Mouse (Mus musculus): ENCODE measurements at regions not wholly inside any gene's neighbourhood (a gene's known extent, or its start where the extent isn't known, plus 50 kb on each side); places are given as distances from the start of the nearest gene placed in this dataset.
"Not testable (repeated sequence)": the region's sequence is repeated elsewhere in the genome, so short reads cannot be mapped to it uniquely, and the experiment has no call there.

GRCm38 (mm10) chr8:98684531-98684930 lies 731.7 kb downstream of the Cdh8 start:
- Histone ChIP-seq H3K27ac (replicated peaks; ENCODE audit: low read depth, low read length) (no peak overlapping the region), H3K27me3 (ENCODE audit: control insufficient read depth, insufficient read depth, low read length) (no peaks in the 10 kb centered on the region), H3K4me3 (replicated peaks; ENCODE audit: low read length) (no peak overlapping the region), H3K4me2 (replicated peaks; ENCODE audit: low read depth, low read length, severe bottlenecking) (no peak overlapping the region), H3K9ac (ENCODE audit: low read depth, low read length, severe bottlenecking) (no peak overlapping the region), H3K4me1 (ENCODE audit: control insufficient read depth, insufficient read depth, low read length) (no peaks in the 10 kb centered on the region), H3K36me3 (ENCODE audit: control insufficient read depth, insufficient read depth, low read length) (no peaks in the 10 kb centered on the region), H3K9me3 (ENCODE audit: control insufficient read depth, low read length) (no peaks in the 10 kb centered on the region)
- ATAC-seq (ENCODE audit: low FRiP score, low read depth) (no peak), DNase-seq (ENCODE audit: low spot score) (no peak)
- WGBS = 86% methylated on average over 6 of the region's 6 CpGs
- no peak for TF ChIP-seq POLR2A (IDR thresholded peaks at IDR 0.05; ENCODE audit: borderline replicate concordance, extremely low read depth, insufficient read depth, insufficient read length)

GRCm38 (mm10) chr8:98680065-98680464 lies 736.2 kb downstream of the Cdh8 start:
- DNase-seq (ENCODE audit: low spot score) (no peak), ATAC-seq (ENCODE audit: low FRiP score, low read depth) (no peak)
- no peak overlapping the region for H3K9ac ChIP-seq (ENCODE audit: low read depth, low read length, severe bottlenecking)
- no peak overlapping the region for H3K4me2 ChIP-seq (replicated peaks; ENCODE audit: low read depth, low read length, severe bottlenecking)
- H3K27me3 ChIP-seq (ENCODE audit: control insufficient read depth, insufficient read depth, low read length) = no peaks in the 10 kb centered on the region
- no peaks in the 10 kb centered on the region for H3K9me3 ChIP-seq (ENCODE audit: control insufficient read depth, low read length)
- H3K27ac ChIP-seq (replicated peaks; ENCODE audit: low read depth, low read length) = no peak overlapping the region
- no peaks in the 10 kb centered on the region for H3K36me3 ChIP-seq (ENCODE audit: control insufficient read depth, insufficient read depth, low read length)
- no peak for TF ChIP-seq POLR2A (IDR thresholded peaks at IDR 0.05; ENCODE audit: borderline replicate concordance, extremely low read depth, insufficient read depth, insufficient read length)
- WGBS = 91% methylated on average over 2 of the region's 2 CpGs
- no peak overlapping the region for H3K4me3 ChIP-seq (replicated peaks; ENCODE audit: low read length)
- no peaks in the 10 kb centered on the region for H3K4me1 ChIP-seq (ENCODE audit: control insufficient read depth, insufficient read depth, low read length)

GRCm38 (mm10) chr8:98659287-98659686 lies 757.0 kb downstream of the Cdh8 start:
- 69% methylated on average over 2 of the region's 2 CpGs for WGBS
- no peaks in the 10 kb centered on the region for H3K9me3 ChIP-seq (ENCODE audit: control insufficient read depth, low read length)
- no peaks in the 10 kb centered on the region for H3K36me3 ChIP-seq (ENCODE audit: control insufficient read depth, insufficient read depth, low read length)
- no peaks in the 10 kb centered on the region for H3K4me1 ChIP-seq (ENCODE audit: control insufficient read depth, insufficient read depth, low read length)
- H3K4me3 ChIP-seq (replicated peaks; ENCODE audit: low read length) = no peak overlapping the region
- H3K27me3 ChIP-seq (ENCODE audit: control insufficient read depth, insufficient read depth, low read length) = no peaks in the 10 kb centered on the region
- no peak overlapping the region for H3K4me2 ChIP-seq (replicated peaks; ENCODE audit: low read depth, low read length, severe bottlenecking)
- TF ChIP-seq POLR2A (IDR thresholded peaks at IDR 0.05; ENCODE audit: borderline replicate concordance, extremely low read depth, insufficient read depth, insufficient read length) = no peak
- H3K27ac ChIP-seq (replicated peaks; ENCODE audit: low read depth, low read length) = no peak overlapping the region
- ATAC-seq (ENCODE audit: low FRiP score, low read depth) = no peak
- no peak for DNase-seq (ENCODE audit: low spot score)
- H3K9ac ChIP-seq (ENCODE audit: low read depth, low read length, severe bottlenecking) = no peak overlapping the region

- not testable (repeated sequence) for H3K4me3 ChIP-seq (replicated peaks; ENCODE audit: low read length); H3K9me3 ChIP-seq (ENCODE audit: control insufficient read depth, low read length); H3K36me3 ChIP-seq (ENCODE audit: control insufficient read depth, insufficient read depth, low read length); H3K27ac ChIP-seq (replicated peaks; ENCODE audit: low read depth, low read length); DNase-seq (ENCODE audit: low spot score); ATAC-seq (ENCODE audit: low FRiP score, low read depth); H3K4me2 ChIP-seq (replicated peaks; ENCODE audit: low read depth, low read length, severe bottlenecking); H3K4me1 ChIP-seq (ENCODE audit: control insufficient read depth, insufficient read depth, low read length); H3K9ac ChIP-seq (ENCODE audit: low read depth, low read length, severe bottlenecking); H3K27me3 ChIP-seq (ENCODE audit: control insufficient read depth, insufficient read depth, low read length)
- WGBS = 79% methylated on average over 4 of the region's 4 CpGs
Measured at GRCm38 (mm10) chr8:98652316-98652715, 764.0 kb downstream of the Cdh8 start.

DNA sequence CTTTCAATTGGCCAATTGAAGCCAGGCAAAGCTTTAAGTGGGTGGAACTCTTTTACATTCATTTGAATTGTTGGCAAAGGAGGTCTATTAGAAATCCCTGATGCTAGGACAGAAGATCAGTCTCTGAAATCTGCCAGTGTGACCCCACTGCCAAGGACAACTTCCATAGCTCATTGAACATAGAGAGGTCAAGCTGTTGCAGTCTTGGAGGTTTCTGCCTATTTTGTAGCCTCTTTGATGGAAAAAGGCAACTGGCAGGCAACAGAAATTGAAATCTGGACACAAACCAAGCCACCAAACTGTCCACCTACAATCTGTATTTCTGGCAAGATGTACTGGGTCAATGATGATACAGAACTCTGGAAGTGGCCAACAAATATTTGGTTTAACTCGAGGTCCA lies 765.3 kb downstream of the Cdh8 start:
- no peak for DNase-seq (ENCODE audit: low spot score)

GRCm38 (mm10) chr8:98628151-98628550 lies 788.1 kb downstream of the Cdh8 start:
- H3K36me3 ChIP-seq (ENCODE audit: control insufficient read depth, insufficient read depth, low read length) = no peaks in the 10 kb centered on the region
- no peak overlapping the region for H3K4me3 ChIP-seq (replicated peaks; ENCODE audit: low read length)
- DNase-seq (ENCODE audit: low spot score) (no peak), ATAC-seq (ENCODE audit: low FRiP score, low read depth) (no peak)
- no peak overlapping the region for H3K4me2 ChIP-seq (replicated peaks; ENCODE audit: low read depth, low read length, severe bottlenecking)
- H3K9me3 ChIP-seq (ENCODE audit: control insufficient read depth, low read length) = no peaks in the 10 kb centered on the region
- H3K4me1 ChIP-seq (ENCODE audit: control insufficient read depth, insufficient read depth, low read length) = no peaks in the 10 kb centered on the region
- no peak for TF ChIP-seq POLR2A (IDR thresholded peaks at IDR 0.05; ENCODE audit: borderline replicate concordance, extremely low read depth, insufficient read depth, insufficient read length)
- H3K27ac ChIP-seq (replicated peaks; ENCODE audit: low read depth, low read length) = no peak overlapping the region
- WGBS = 84% methylated on average over 5 of the region's 5 CpGs
- H3K9ac ChIP-seq (ENCODE audit: low read depth, low read length, severe bottlenecking) = no peak overlapping the region
- H3K27me3 ChIP-seq (ENCODE audit: control insufficient read depth, insufficient read depth, low read length) = no peaks in the 10 kb centered on the region

More for the DNA sequence above, 765.3 kb downstream of the Cdh8 start:
- no peaks in the 10 kb centered on the region for H3K27me3 ChIP-seq (ENCODE audit: control insufficient read depth, insufficient read depth, low read length)
- H3K9ac ChIP-seq (ENCODE audit: low read depth, low read length, severe bottlenecking) = no peak overlapping the region
- no peak overlapping the region for H3K27ac ChIP-seq (replicated peaks; ENCODE audit: low read depth, low read length)
- TF ChIP-seq POLR2A (IDR thresholded peaks at IDR 0.05; ENCODE audit: borderline replicate concordance, extremely low read depth, insufficient read depth, insufficient read length) = no peak
- no peak overlapping the region for H3K4me3 ChIP-seq (replicated peaks; ENCODE audit: low read length)
- no peaks in the 10 kb centered on the region for H3K36me3 ChIP-seq (ENCODE audit: control insufficient read depth, insufficient read depth, low read length)
- no peaks in the 10 kb centered on the region for H3K9me3 ChIP-seq (ENCODE audit: control insufficient read depth, low read length)
- no peak for ATAC-seq (ENCODE audit: low FRiP score, low read depth)
- H3K4me1 ChIP-seq (ENCODE audit: control insufficient read depth, insufficient read depth, low read length) = no peaks in the 10 kb centered on the region
- WGBS = 88% methylated on average over 1 of the region's 1 CpGs
- no peak overlapping the region for H3K4me2 ChIP-seq (replicated peaks; ENCODE audit: low read depth, low read length, severe bottlenecking)
